21 mouse cellular contexts compared by ENCODE assay signal in genomic region chr7:113178073-113178472, GRCm38 (mm10).
"Had no signal": no experiment of that assay in that cellular context is flagged by ENCODE, and none has a peak within 500 bp of the region (broad histone marks: within the 10 kb centered on the region; RNA-seq: fewer than 3 reads in every experiment).

No protein-coding gene starts in this region.

- H3K9me3 ChIP-seq: liver, embryonic 15.5 days; lung, embryonic 15.5 days; midbrain, embryonic 10.5 days; midbrain, embryonic 12.5 days; neural tube, embryonic 13.5 days; neural tube, embryonic 15.5 days; stomach, embryonic 15.5 days had no signal

- H3K4me3 ChIP-seq: liver, embryonic 15.5 days; lung, embryonic 15.5 days; midbrain, embryonic 10.5 days; midbrain, embryonic 12.5 days; myocyte; neural tube, embryonic 13.5 days; neural tube, embryonic 15.5 days; stomach, embryonic 15.5 days had no signal

- DNase-seq: liver, postnatal 0 days; lung, adult 2 months; lung, postnatal 4 days; midbrain, embryonic 14.5 days; retina, postnatal 1 day; right cerebral cortex, adult 18-20 months; right cerebral cortex, postnatal 25 days; right cerebral cortex, postnatal 4 days; thymus, adult 2 months; thymus, postnatal 25 days; thymus, postnatal 4 days had no signal

- ATAC-seq: liver, postnatal 0 days; lung, postnatal 0 days; midbrain, embryonic 16.5 days had no signal

- H3K27me3 ChIP-seq: liver, embryonic 15.5 days; lung, embryonic 15.5 days; midbrain, embryonic 12.5 days; neural tube, embryonic 13.5 days; neural tube, embryonic 15.5 days; stomach, embryonic 15.5 days had no signal

- H3K4me2 ChIP-seq: liver, embryonic 15.5 days; lung, embryonic 15.5 days; midbrain, embryonic 12.5 days; neural tube, embryonic 13.5 days; neural tube, embryonic 15.5 days; stomach, embryonic 15.5 days had no signal

- H3K36me3 ChIP-seq: liver, embryonic 15.5 days; lung, embryonic 15.5 days; midbrain, embryonic 10.5 days; midbrain, embryonic 12.5 days; neural tube, embryonic 13.5 days; neural tube, embryonic 15.5 days; stomach, embryonic 15.5 days had no signal

- H3K4me1 ChIP-seq: liver, embryonic 15.5 days; lung, embryonic 15.5 days; neural tube, embryonic 13.5 days; neural tube, embryonic 15.5 days; stomach, embryonic 15.5 days had no signal

- H3K27ac ChIP-seq: liver, embryonic 15.5 days; lung, embryonic 15.5 days; midbrain, embryonic 10.5 days; midbrain, embryonic 12.5 days; neural tube, embryonic 13.5 days; neural tube, embryonic 15.5 days; stomach, embryonic 15.5 days had no signal

- H3K9ac ChIP-seq: liver, embryonic 15.5 days; liver, postnatal 0 days; lung, embryonic 15.5 days; midbrain, embryonic 12.5 days; neural tube, embryonic 13.5 days; neural tube, embryonic 15.5 days; stomach, embryonic 15.5 days had no signal
